In the genomic region with DNA sequence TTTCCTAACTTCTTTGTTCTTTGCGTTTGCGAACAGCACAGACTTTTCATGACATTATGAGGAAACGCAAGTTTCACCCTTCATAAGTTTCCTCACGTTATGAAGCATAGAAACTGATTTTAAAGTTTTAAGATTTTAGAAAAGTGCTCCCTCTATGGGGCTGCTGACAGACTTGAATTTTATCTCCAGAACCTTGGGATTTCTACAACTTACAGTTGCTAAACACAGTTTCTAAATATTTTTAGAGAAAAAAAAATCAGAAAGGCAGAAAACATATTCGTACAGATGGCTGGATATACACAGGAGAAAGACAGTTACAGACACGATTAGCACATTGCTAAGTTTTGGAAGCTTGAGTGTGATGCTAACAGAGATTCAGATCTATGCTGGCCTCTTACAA, we compare ENCODE assay signal across 8 mouse cellular contexts. TPM values are rescaled to one million over a fixed set of nuclear protein-coding genes. Genes with fewer than 3 reads are reported as not detected.
DNase-seq lines count a peak whose midpoint lies in the region; ATAC-seq lines count a peak whose summit lies in the region.

No protein-coding gene starts in this region.

- peak overlapping the region; percentile 46 for H3K4me3 ChIP-seq in kidney, embryonic 14.5 days (ENCODE audit: low read length)
- H3K4me3 ChIP-seq in hindbrain, embryonic 14.5 days (replicated peaks; ENCODE audit: low read length): peak overlapping the region; percentile 33
- H3K4me3 ChIP-seq in midbrain, embryonic 14.5 days (replicated peaks; ENCODE audit: low read depth, low read length): peak overlapping the region; percentile 35

- peak overlapping the region; percentile 42 for H3K4me2 ChIP-seq in kidney, embryonic 14.5 days (replicated peaks; ENCODE audit: low read depth, low read length)
- H3K4me2 ChIP-seq in hindbrain, embryonic 14.5 days (replicated peaks): peak overlapping the region; percentile 57
- peak overlapping the region; percentile 57 for H3K4me2 ChIP-seq in midbrain, embryonic 14.5 days (ENCODE audit: low read length)

- ATAC-seq in kidney, embryonic 14.5 days (ENCODE audit: low FRiP score, low TSS enrichment): no peak
- no peak for ATAC-seq in hindbrain, embryonic 14.5 days (ENCODE audit: low FRiP score)
- no peak for ATAC-seq in midbrain, embryonic 14.5 days (ENCODE audit: low FRiP score, low TSS enrichment)
- ATAC-seq in megakaryocyte progenitor cell, adult 5-6 weeks (replicated peaks; ENCODE audit: poor library complexity): no peak

- DNase-seq in kidney, adult 9 months: no peak
- DNase-seq in embryo, embryonic 9.5 days (ENCODE audit: extremely low spot score): peak; percentile 9
- DNase-seq in hindbrain, embryonic 14.5 days (ENCODE audit: low spot score): no peak
- peak; percentile 14 for DNase-seq in midbrain, embryonic 14.5 days
- no peak for DNase-seq in right cerebral cortex, adult 2 months (ENCODE audit: low spot score in 2 of 2)
- no peak for DNase-seq in B cell, adult 2 months

- H3K4me1 ChIP-seq in kidney, embryonic 14.5 days (ENCODE audit: control insufficient read depth, insufficient read depth, low read length): no peaks in the 10 kb centered on the region
- 0 out of 2 replicates have a peak, but pooled peaks cover 9% of the 10 kb centered on the region for H3K4me1 ChIP-seq in hindbrain, embryonic 14.5 days (replicated peaks; ENCODE audit: control insufficient read depth, insufficient read depth, low read length)
- peaks cover 4% of the 10 kb centered on the region; the same call in 1 of the 2 replicates for H3K4me1 ChIP-seq in midbrain, embryonic 14.5 days (ENCODE audit: control insufficient read depth, insufficient read depth, low read length)

- H3K9me3 ChIP-seq in kidney, embryonic 14.5 days (ENCODE audit: control insufficient read depth, low read length): no peaks in the 10 kb centered on the region
- H3K9me3 ChIP-seq in hindbrain, embryonic 14.5 days (ENCODE audit: control insufficient read depth, low read length): no peaks in the 10 kb centered on the region
- H3K9me3 ChIP-seq in midbrain, embryonic 14.5 days (ENCODE audit: control insufficient read depth, low read length): no peaks in the 10 kb centered on the region

- H3K9ac ChIP-seq in kidney, embryonic 14.5 days (ENCODE audit: low read depth, low read length): peak overlapping the region; percentile 63; the same call in 1 of the 2 replicates
- H3K9ac ChIP-seq in hindbrain, embryonic 14.5 days: peak overlapping the region; percentile 51; the same call in 1 of the 2 replicates
- no peak overlapping the region for H3K9ac ChIP-seq in midbrain, embryonic 14.5 days (replicated peaks; ENCODE audit: low read length)

- WGBS in kidney, embryonic 14.5 days: 53% methylated on average over 6 of the region's 6 CpGs
- WGBS in hindbrain, embryonic 14.5 days: 66% methylated on average over 6 of the region's 6 CpGs
- WGBS in midbrain, embryonic 14.5 days: 59% methylated on average over 6 of the region's 6 CpGs

- no peaks in the 10 kb centered on the region for H3K27me3 ChIP-seq in kidney, embryonic 14.5 days (ENCODE audit: control insufficient read depth, insufficient read depth, low read length)
- H3K27me3 ChIP-seq in hindbrain, embryonic 14.5 days (ENCODE audit: control insufficient read depth, insufficient read depth, low read length): no peaks in the 10 kb centered on the region
- no peaks in the 10 kb centered on the region for H3K27me3 ChIP-seq in midbrain, embryonic 14.5 days (ENCODE audit: control insufficient read depth, insufficient read depth, low read length)

- no peaks in the 10 kb centered on the region for H3K36me3 ChIP-seq in kidney, embryonic 14.5 days (ENCODE audit: control insufficient read depth, insufficient read depth, low read length)
- no peaks in the 10 kb centered on the region for H3K36me3 ChIP-seq in hindbrain, embryonic 14.5 days (replicated peaks; ENCODE audit: control insufficient read depth, insufficient read depth)
- no peaks in the 10 kb centered on the region for H3K36me3 ChIP-seq in midbrain, embryonic 14.5 days (ENCODE audit: control insufficient read depth, insufficient read depth, low read length)

- H3K27ac ChIP-seq in kidney, embryonic 14.5 days (ENCODE audit: low read depth, low read length): peak overlapping the region; percentile 81; the same call in 1 of the 2 replicates
- no peak overlapping the region for H3K27ac ChIP-seq in hindbrain, embryonic 14.5 days
- H3K27ac ChIP-seq in midbrain, embryonic 14.5 days (replicated peaks; ENCODE audit: low read depth, low read length): no peak overlapping the region

RNA-seq across cellular contexts. Expression of a gene that starts 1.6 kb away (rescaled TPM):
- polyA plus RNA-seq in kidney, embryonic 14.5 days (2014; fragmentation: Nextera tagmentation; extraction: Ambion mirVana): 20.4 and 24.4 TPM in 2 replicates
- polyA plus RNA-seq in hindbrain, embryonic 14.5 days (2014; fragmentation: Nextera tagmentation; extraction: Ambion mirVana): 12.5 and 15.0 TPM in 2 replicates
- 4.7 and 12.4 TPM in 2 replicates for polyA plus RNA-seq in midbrain, embryonic 14.5 days (2014; fragmentation: Nextera tagmentation; extraction: Ambion mirVana)
- not detected in 2 replicates for total RNA-seq in megakaryocyte progenitor cell, adult 5-6 weeks (2015)
- not detected in 2 replicates for total RNA-seq in megakaryocyte progenitor cell, adult 5-6 weeks (2017)

Comparison
In these comparisons a context has a peak if more than half of its experiments do, and no peak if none do; other contexts are left out.
1. DNase-seq: peak in embryo, embryonic 9.5 days (single experiment) and midbrain, embryonic 14.5 days (single experiment); none in kidney, adult 9 months (single experiment), hindbrain, embryonic 14.5 days (single experiment), right cerebral cortex, adult 2 months (0 of 2) and B cell, adult 2 months (0 of 2).
2. Peak in every context shown above with its lines, with median percentiles within 50 percentile points of each other: H3K4me2 ChIP-seq and H3K4me3 ChIP-seq.